Mouse (Mus musculus): ENCODE data around the gene Xkr7.

Gene Xkr7

DNA sequence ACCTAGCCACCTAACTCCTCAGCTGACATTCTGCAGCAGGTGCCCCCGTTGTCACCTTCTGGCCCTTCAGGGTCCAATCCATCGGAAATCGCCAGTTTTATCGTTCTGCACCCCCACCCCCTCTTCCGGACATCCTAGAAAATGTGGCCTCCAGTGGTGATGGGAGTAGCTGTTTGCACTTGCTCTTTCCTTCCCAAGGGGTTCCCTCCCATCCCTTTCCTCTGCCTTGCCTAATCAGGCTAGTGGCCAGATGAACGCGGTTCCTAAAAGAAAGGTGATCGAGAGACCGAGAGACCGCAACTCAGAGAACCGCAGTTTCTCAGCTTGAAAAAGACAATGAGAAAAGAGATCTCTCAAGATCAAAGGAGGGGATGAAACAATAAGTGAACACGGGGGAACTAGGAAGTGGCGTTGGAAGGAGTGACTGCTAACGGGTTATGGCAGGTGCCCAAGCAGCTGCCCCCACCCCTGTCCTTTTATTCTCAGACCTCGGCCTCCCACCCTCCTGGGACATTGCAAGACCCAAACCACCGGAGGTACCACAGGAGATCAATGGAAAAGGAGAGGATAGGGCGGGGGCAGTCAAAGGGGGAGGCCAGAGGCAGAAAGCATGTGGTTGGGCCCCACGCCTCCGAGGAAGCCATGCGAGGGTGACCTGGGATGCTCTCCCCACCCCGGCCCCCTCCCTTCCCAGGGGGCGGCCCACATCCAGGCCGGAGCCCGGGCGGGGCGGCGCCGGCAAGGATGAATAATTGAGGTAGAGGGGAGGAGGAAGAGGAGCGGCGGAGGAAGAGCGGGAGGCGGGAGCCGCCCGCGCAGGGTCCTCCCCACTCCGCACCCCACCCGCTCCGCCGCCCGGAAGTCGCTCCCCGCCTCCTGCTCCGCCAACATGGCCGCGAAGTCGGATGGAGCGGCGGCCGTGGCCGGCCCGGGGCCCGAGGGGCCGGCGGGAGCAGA is at the start of gene Xkr7:
Xkr7 (plus strand) TSS at position 727 of the 957 bp plus-strand sequence.
- DNase-seq: peak; percentile 41

DNA sequence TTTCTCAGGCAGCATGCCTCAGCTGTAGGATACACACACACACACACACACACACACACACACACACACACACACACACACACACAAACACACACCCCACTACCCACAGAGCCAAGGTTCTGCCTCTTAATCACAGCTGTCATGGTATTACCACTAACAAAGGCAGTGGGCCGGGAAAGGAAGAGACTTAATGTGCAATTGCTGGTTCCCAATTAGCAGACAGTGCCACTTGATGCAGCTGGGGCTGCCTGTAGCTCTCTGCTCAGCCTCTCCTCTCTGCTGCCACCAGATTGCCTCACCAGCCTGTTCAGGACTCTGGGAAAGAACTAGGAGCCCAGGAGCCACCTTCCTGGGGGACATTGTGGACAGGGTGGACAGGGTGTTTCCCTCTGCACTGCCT is 46.1 kb upstream of the Xkr7 start:
- DNase-seq: no peak

DNA sequence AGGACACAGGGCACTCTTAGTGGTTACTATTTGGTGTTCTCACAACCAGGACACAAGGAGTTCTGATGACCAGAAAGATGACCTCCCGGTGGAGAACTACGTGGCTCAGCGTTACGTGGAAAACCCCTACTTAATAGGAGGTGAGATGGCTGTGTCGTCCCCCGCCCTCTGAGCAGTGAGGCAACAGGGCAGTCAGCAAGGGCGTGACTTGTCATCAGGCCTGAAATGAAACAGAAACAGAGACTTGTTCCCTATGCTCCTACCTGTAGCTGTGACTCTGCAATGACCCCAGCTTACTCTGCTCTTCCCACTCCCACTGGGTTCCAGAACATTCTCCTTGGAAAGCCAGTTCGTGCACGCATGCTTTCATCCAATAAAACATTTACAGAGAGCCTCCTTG is 40.1 kb upstream of the Xkr7 start:
- no peak for DNase-seq

DNA sequence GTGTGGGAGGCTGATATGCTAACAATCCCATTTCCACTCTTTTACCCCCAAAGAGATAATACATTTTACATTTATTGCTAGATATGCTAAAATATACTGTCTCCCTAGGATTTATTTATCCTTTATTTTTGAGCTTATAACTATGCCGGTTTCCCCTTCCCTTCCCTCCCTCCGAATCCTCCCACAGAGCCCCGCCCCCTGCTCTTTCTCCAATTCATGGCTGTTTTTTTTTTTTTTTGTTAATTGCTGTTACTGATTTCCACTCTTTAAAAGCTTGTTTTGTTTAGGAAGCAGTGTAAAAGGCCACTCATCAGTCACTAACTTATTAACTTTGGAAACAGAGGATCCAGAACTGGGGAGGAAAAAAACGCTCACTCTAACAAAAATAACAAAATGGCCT is 34.6 kb upstream of the Xkr7 start:
- no peak for DNase-seq

DNA sequence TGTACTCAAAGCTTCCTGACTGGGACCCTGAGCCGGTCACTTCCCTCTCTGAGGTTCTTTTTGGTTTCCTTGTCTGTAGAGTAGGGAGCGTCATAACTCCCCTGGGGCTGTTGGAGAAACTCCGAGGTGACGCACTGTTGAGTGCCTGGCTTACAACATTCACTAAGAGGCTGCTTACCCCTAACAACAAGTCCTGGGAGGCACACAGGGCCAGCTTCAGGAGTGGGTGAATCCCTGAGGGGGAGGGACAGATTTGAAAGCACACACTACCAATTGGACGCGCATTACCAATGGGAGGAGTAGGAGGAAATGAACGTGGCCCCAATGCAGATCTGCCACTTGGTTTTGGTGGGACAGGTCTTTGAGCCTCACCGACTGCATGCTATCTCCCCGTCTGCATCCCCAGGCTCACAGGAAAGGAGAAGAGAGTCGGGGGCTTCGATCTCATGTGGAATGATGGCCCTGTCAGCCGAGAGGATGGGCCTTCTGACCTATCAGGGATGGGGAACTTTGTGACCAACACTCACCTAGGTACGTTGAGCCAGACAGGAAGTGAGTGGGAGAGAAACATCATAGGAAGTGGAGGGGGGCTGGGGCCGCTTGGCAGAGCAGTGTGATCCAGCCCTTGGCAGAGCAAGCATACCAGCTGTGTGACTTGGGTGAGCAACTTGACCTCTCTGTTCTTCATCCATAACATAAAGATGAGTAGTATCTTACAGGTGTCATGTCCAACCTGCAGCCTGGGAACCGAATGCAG is 29.0 kb upstream of the Xkr7 start:
- no peak for DNase-seq

DNA sequence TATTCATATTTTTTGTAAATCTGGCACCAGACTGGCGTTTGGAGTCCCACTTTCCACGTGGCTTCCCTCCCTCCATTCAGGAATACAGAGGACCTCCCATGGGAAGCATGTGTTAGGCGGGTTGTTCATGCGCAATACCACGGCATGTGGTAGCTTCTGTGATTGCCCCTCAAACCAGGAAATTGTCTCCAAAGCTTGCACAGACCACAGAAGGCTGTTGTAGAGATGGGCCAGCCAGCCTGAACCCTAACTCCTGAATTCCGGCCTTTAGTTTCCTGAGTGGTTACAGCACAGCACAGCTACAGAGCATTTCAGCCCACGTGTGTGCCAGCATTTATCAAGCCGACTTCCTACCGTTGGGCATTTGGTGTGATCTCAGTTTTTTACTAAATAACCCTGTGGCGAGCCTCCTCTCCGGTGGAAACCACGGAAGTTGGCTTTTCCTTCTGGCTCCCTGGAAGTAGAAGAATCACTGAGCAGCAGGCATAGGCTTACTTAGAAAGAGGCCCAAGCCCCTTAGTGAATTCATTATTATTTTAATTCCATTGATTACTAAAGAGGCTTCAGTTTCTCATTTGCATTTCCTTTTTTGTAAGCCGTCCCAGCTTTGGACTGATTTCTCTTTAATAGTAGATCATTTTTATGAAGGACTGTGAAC is 27.8 kb upstream of the Xkr7 start:
- no peak for DNase-seq

DNA sequence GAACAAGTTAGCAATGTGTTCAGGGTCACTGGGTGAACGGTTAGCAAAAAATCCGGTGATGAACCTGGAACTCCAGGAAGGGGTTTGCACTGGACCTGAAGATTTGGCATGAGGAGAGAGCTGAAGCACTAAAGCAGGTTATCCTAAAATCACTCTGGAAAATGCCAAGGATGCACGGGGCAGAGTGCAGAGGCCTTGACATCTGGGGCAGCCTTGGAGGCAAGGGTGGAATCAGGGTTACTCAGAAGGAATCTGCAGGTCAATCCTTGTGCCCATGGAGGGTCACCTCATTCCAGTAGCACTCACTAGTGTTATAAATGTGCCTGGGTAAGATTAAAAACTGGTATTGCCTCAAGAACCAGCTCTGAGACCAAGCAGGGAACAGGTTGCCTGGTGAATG is 25.7 kb upstream of the Xkr7 start:
- DNase-seq: no peak

DNA sequence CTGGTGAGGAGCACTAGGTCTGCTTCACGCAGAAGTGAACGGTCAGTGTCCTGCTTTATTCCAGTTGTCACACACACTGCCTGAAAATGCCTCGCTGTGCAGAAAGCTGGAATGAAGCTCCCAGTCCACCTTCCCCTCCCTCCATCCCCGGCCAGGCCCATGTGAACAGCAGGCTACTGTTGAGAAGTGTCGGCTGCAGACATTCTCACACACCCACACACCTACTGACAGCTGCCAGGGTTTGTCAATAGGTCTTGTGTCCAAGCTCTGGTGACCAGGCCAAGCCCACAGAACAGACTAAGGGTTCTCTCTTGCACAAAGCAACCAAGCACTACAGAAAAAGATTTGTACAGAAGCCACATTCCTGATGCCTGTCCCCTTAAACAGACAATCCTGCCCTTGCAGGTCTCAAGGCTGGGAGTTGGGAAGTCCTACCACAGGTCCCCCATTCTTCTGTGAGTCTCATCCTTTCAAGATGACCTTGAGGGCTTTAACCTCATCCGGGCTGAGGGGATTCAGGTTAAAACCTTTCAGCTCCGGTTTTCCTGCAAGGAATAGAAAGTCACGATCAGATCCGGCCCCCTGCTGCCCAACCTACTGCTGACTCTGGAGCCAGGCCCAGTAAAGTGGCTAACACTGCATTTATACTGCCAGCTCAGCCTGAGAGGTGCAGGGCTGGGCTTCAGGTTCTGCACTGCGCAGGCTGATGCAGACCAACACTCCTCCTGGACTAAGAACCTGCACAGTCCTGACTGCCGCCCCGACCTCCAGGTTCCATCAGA is 22.3 kb upstream of the Xkr7 start:
- no peak for DNase-seq

DNA sequence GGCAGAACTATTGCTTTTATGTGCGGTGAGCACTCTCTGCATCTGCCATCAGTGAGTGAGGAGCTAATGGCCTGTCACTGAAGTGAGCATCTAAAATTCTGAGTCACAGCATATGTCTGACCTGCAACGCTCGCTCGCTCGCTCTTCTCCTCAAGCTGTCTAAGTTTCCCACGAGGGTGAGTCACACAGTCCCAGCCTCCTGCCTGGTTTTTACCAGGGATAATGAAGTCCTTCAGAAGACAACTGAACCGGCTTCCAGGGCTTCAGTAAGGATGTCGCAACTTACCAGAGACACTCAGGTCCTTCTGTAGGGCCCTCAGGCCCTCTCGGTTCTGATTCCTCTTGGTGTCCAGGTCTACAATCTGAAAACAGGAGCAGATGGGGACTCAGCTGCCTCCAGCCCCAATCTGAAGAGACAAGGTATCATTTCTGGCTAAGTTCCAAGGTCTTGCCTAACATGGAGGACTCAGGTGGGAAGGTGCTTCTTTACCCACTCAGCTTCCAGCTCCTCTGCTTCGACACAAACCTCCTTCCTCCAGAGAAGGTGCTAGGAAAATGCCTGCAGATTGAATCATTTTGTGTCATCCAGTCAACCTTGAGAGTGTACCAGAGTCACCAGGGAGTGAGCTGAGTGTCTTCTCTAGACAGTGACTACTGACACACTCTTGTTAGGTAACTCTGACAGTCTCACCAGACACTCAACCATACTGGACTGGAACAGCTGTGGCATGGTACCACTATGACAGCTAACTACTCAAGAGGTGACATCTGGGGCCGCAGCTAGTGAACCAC is 17.7 kb upstream of the Xkr7 start:
- peak; percentile 30 for DNase-seq

DNA sequence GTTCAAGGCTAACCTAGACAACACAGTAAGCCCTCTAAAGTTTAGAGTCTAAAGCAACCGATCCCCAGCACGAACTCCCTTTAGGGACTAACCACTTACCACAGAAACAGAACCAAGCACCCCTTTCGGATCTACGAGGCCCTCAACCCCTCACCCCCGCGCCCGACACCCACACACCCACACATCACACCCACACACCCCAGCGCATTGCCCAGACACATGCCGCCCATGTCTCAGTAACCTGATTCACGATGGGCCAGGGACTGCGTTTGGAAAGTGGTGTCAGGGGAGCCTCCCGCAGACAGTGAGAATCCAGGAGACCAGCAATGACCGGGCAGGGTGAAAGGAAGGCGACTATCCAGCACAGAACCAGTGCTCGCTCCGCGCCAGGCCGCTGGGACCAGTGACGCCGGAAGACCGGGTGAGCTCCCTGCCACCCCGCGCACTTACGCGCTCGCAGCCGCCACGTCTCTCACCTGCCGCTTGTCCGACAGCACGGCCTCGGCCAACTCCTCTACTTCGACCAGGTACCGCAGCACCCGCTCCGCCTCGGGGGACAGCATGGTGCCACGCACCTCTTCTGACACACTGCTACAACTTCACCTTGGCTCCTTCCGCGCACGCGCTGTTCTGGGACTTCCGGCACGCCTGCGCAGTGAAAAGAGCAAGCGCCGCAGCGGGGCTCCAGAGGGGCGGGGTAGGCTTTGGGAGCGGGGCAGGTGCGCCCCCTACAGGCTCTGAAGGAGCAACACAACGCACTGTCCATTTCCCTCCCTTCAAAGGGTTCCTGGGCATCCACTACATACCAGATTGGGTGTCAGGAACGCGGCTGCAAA is 16.7 kb upstream of the Xkr7 start, which contains the start of gene Pdrg1:
Pdrg1 (minus strand) TSS at position 670 of the 836 bp plus-strand sequence.
- peak; percentile 95 for DNase-seq

DNA sequence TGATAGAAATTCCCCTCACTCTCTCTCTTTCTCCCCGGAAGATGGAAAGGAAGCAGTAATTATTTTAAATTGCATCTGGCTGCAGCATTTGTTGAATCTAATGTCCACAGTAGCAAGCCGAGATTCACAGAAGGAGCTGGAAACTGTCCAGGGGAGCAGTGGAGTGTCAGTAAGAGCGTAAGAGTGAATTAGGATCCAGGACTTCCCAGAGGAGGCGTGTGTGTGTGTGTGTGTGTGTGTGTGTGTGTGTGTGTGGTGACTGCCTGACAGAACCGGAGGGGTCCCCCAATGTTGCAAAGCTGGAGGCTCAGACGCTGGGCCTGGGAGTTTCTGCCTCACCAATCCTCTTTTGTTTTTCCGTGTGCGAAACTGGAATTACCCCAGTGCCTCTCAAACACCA is 15.8 kb upstream of the Xkr7 start:
- no peak for DNase-seq

DNA sequence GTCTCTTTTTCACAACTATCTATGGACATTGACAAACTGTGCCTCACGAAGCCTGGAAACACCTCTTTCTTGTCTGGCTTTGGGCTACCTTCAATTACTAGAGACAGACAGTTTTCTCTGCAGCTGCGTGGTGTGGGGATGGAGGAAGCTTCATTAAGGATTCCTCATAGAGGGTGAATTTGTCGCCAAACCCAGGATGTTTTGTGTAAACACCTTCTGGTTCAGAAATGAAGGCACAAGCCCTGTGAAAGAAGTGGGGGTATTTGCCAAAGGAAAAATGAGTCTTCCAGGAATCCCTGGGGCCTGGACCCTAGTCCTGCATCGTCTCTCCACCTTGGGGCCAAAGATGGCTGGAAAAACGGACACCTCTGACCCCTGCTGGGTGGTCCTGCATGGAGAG is 14.9 kb upstream of the Xkr7 start:
- DNase-seq: no peak

DNA sequence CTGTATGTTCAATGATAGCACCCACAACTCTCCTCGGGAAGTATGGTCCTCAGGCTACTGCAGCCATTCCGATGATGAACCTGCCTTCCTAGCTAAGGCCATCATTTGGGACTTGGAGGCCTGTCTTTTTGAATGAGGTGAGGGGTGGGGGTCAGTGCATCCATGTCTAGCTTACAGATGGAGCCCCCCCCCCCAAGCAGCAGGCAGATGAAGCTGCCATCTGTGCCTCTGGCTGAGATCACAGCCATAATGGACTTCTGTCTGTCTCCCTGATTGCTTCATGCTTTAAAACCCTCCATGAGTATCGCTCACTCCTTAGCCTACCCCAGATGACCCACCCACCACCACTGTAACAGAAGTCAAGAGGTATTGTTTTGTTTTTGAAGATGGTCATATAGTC is 12.3 kb upstream of the Xkr7 start:
- DNase-seq: no peak

DNA sequence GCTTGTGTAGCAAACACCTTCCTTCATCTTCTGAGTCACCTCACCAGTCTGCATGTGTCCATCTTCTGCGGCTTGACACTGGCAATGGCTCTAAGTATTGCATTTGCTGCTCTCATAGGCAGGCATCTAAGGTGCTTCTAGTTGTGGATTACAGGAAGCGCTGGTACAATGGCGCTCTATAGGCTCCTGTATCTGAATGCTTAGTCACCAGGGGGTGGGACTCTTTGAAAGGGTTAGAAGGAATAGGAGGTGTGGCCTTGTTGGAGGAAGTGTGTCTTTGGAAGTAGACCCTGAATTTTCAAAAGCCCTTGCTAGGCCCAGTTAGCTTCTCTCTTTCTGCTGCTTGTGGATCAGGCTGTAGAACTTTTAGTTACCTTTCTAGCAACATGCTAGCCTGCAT is 10.5 kb upstream of the Xkr7 start:
- DNase-seq: no peak

DNA sequence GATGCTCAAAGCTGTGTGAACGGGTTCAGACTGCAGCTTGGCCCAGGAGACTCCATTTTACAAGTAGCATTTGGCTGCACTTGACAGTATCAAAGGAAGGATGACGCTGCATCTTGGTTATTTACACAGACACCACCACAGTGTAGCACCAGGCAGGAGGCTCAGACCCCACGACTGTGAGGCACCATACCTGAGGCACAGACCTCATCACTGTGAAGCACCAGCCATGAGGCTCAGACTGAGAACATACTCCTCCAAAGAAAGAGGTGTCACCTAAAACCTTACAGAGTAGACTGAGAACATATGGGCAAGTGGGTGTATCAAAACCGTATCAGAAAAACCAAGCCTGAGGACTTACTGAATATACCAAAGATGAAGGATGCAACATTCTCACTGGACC is 8.8 kb upstream of the Xkr7 start:
- DNase-seq: no peak

DNA sequence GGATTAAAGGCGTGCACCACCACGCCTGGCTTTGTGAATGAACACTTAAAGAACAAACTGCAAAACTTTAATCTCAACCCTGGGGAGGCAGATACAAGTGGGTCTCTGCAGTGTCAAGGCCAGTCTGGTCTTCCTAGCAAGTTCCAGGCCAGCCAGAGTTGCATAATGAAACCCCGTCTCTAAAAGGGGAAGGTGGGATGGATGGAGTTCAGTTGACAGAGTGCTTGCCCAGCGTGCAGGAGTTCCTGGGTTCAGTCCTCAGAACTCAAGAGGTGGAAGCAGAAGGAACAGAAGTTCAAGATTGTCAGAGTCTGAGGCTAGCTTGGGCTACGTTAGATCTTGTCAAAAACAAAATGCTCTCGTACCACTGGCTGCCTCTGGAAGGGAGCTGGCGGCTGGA is 5.6 kb upstream of the Xkr7 start:
- DNase-seq: no peak

DNA sequence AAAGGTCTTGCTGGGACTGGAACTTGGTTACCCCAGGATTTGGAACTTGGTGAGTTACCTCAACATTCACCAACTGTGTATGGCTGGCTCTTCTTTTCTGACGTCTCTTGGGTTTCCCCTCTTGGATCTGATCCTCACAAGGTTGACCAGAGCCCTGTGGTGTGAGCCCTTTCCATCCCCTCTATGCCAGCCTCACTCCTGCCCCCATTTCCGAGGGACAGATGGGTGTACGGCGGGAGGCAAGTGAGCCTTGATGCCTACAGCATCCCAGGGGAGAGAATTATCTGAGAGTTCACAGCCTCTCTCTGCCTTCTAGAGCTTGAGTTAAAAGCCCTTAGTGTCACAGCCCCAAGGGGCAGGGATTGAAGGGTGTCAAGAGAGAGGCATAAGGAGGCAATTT is 4.2 kb upstream of the Xkr7 start:
- DNase-seq: no peak

DNA sequence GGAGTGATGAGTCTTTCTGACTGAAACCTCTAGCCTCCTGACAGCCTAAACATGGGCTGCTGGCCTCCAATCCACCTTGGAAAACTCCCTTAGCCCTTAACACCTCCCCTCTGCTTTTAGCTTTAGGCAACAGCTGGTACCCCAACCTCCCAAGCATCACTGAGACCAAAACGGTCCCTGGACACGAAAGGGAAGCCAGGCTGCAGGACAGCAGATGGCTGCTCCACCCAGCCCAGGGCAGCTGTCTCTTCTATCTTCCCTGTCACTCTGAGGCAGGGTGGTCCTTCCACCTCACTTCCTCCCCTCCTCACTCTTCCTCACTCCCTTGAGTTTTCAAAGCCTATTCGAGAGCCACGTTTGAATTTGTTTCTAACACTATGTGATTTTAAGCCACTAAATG is 1.2 kb upstream of the Xkr7 start:
- no peak for DNase-seq

DNA sequence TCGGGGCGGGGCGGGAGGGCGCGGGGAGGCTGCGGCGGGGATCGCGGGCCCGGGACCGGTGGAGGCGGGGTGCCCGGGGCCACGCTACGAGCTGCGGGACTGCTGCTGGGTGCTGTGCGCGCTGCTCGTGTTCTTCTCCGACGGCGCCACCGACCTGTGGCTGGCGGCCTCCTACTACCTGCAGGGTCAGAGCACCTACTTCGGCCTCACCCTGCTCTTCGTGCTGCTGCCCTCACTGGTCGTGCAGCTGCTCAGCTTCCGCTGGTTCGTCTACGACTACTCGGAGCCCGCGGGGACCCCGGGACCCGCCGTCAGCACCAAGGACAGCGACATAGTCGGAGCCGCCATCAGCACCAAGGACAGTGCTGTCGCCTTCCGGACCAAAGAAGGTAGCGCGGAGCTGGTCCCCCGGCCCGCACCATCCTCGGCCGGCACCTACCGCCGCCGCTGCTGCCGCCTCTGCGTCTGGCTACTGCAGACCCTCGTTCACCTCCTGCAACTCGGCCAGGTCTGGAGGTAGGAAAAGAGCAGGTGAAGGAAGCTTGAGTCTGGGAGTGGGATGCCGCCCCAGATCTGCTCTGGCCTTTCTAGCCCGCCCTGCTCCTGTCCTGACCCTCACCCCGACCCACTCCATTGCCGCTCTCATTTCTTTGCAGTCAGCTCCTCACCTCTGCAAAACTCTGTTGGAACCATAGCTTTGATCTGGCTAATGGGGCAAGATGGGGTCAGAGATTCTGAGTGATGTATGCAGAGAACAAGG is 611 bp downstream of the Xkr7 start:
- peak; percentile 47 for DNase-seq

DNA sequence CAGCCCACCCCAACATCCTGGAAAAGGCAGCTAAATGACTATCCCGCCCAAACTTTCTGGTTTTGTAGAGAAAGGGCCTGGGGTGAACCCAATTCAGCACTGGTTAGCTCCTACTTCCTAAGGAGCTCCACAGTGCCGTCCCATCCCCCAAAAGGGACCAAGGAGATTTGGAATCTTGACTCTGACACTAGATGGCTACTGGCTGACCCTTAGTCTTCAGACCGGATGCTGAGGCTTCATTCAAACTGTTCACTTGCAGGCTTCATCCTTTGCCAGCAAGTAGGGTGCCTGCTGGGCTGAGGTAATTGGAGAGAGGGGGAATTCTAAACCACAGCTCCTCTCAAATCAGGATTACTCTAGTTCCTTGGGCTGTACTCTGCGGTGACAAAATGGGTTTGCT is 1.3 kb downstream of the Xkr7 start:
- DNase-seq: no peak

All from right cerebral cortex, postnatal 25 days (tissue).